Mouse (Mus musculus) lung, postnatal 0 days (tissue): ENCODE measurements at regions not wholly inside any gene's neighbourhood (a gene's known extent, or its start where the extent isn't known, plus 50 kb on each side); places are given as distances from the start of the nearest gene placed in this dataset.

Experiments used
- CTCF ChIP-seq: IDR thresholded peaks from 2 replicates; pipeline ENCODE4 v1.5.1; 2016; ENCODE audit warnings: antibody characterized with exemption, mild to moderate bottlenecking
- EP300 ChIP-seq: IDR thresholded peaks from 2 replicates; pipeline ENCODE4 v1.6.1; 2016; ENCODE audit warnings: antibody characterized with exemption, mild to moderate bottlenecking, control low read depth

DNA sequence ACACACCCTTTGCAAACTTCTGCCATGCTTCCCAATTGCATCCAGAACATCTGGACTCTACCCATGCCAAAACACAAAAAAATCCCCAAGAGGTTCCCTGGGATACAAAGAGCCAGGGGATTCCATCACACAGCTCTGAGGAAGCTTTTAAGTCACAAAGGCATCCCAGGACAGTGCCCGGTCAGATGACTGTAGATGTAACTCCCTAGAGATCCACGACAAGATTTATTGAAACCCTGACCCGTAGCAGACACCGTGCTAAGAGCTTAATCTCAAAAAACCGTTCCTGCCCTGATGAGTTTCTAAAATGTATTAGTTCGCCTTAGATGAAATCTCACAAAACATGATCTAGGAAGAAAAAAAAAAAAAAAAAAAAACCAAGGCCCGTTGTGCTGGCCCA lies 312.0 kb upstream of the Castor2 start:
- no peak for TF ChIP-seq EP300
- no peak for TF ChIP-seq CTCF
